Mouse (Mus musculus): Measurements from ENCODE around the gene Olfr686. TPM values are rescaled to one million over a fixed set of nuclear protein-coding genes. Genes with fewer than 3 reads are reported as not detected.

The Olfr686 gene
- total RNA-seq (2017): not detected in 2 replicates

GRCm38 (mm10) chr7:105207385-105207784, at the start of gene Olfr686:
Olfr686 (minus strand) TSS chr7:105207485.
- ATAC-seq (replicated peaks in 1 of 2; ENCODE audit: insufficient read depth in 1 of 2, low FRiP score in 2 of 2, low TSS enrichment in 1 of 2, low read depth in 1 of 2, poor library complexity in 2 of 2, severe bottlenecking in 2 of 2): no peak

DNA sequence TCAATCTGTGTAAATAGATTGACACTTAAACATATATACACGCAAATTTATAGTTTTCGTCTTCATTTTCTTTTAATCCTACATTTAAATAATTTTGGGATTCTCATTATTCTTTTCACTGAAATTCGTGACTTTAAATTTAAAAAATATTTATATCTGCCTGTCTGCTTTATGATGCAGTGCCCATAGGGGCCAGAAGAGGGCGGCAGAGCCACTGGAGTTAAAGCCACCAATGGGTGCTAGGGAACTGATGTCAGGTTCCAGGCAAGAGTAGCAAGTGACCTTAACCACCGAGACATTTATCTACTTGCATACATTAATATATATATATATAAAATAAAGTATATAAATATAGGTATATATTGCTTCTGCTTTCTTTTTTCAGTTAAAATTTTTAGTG, 49.4 kb upstream of the Olfr686 start:
- ATAC-seq (replicated peaks in 1 of 2; ENCODE audit: insufficient read depth in 1 of 2, low FRiP score in 2 of 2, low TSS enrichment in 1 of 2, low read depth in 1 of 2, poor library complexity in 2 of 2, severe bottlenecking in 2 of 2): peak in 1 of 2 experiments; percentile 69; a peak in 2 of 4 replicates

DNA sequence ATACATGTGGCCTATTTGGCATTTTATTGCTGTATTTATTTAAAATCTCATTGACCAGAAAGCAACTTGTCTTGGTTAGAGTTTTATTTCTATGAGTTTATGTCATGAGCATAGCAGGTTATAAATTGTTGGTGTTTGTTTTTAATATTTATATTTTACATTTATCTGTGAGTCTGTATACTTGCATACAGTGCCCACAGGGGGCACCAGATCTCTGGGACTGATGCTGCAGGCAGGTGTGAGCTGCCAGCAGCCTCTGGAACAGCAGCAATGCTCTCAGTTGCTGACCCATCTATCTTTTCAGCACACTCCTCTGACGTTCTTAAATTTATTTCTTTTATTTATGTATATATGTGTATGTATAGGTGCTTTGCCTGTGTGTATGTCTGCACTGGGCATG, 40.9 kb upstream of the Olfr686 start:
- 0 out of 4 replicates have a peak, but pooled peaks of 1 of the 2 experiments have one; percentile 42 for ATAC-seq (replicated peaks in 1 of 2; ENCODE audit: insufficient read depth in 1 of 2, low FRiP score in 2 of 2, low TSS enrichment in 1 of 2, low read depth in 1 of 2, poor library complexity in 2 of 2, severe bottlenecking in 2 of 2)

- ATAC-seq (replicated peaks in 1 of 2; ENCODE audit: insufficient read depth in 1 of 2, low FRiP score in 2 of 2, low TSS enrichment in 1 of 2, low read depth in 1 of 2, poor library complexity in 2 of 2, severe bottlenecking in 2 of 2): no peak
These were observed 40.4 kb upstream of the Olfr686 start for GRCm38 (mm10) chr7:105247671-105248070.

DNA sequence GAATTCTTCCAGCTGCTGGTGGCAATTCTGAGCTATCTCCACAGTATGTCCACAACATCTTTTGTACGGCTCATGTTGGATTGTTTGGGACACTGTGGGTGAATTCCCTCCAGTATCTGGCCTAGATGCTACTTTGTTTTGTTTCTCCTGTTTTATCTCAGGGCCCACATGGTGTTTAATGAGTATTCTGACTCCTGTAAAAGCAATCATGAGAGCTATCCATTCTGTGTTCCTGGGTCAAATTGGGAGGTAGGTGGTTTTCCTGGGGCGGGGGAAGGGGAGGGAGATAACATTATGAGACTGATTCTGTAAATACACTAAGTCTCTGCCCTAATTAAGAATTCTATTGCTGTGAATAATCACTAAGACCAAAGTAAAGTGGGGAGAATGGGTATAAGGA, 22.1 kb upstream of the Olfr686 start:
- ATAC-seq (replicated peaks in 1 of 2; ENCODE audit: insufficient read depth in 1 of 2, low FRiP score in 2 of 2, low TSS enrichment in 1 of 2, low read depth in 1 of 2, poor library complexity in 2 of 2, severe bottlenecking in 2 of 2): no peak

DNA sequence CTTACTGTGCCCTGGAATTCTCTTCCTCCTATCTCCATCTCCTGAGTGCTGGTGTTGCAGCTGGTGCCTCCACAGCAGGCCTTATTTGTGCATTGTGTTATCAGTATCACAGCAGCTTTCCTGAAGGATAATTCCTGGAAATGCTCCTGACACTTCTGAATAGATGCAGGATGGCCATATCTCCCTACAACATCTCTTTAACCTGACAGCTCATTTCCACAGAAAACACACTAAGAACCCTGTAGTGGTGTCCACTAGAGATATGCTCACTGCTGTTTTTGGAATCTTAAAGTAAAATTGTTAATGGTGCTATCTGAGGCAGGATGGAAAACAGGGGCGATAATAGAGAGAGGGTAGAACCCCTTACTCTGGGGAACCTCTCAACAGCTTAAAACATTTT, 20.9 kb upstream of the Olfr686 start:
- no peak for ATAC-seq (replicated peaks in 1 of 2; ENCODE audit: insufficient read depth in 1 of 2, low FRiP score in 2 of 2, low TSS enrichment in 1 of 2, low read depth in 1 of 2, poor library complexity in 2 of 2, severe bottlenecking in 2 of 2)

DNA sequence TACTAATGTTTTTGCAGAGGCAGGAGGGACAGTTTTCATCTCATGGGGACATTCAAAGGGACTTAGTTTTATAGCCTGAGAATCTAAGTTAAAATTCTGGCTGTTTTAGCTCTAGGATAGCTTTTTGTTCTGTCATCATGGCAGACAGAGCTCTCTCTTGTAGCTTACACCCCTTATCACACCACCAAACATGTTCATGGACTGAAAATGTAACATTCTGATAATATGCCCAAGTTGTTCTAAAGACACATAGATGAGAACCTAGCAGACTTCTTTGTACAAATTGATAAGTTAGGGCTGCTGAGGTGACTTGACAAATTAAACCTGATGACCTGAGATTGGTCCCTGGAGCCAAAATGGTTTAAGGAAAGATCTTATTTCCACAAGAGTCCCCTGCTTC, 19.4 kb upstream of the Olfr686 start:
- ATAC-seq (replicated peaks in 1 of 2; ENCODE audit: insufficient read depth in 1 of 2, low FRiP score in 2 of 2, low TSS enrichment in 1 of 2, low read depth in 1 of 2, poor library complexity in 2 of 2, severe bottlenecking in 2 of 2): no peak

GRCm38 (mm10) chr7:105226072-105226471, 18.8 kb upstream of the Olfr686 start:
- no peak for ATAC-seq (replicated peaks in 1 of 2; ENCODE audit: insufficient read depth in 1 of 2, low FRiP score in 2 of 2, low TSS enrichment in 1 of 2, low read depth in 1 of 2, poor library complexity in 2 of 2, severe bottlenecking in 2 of 2)

DNA sequence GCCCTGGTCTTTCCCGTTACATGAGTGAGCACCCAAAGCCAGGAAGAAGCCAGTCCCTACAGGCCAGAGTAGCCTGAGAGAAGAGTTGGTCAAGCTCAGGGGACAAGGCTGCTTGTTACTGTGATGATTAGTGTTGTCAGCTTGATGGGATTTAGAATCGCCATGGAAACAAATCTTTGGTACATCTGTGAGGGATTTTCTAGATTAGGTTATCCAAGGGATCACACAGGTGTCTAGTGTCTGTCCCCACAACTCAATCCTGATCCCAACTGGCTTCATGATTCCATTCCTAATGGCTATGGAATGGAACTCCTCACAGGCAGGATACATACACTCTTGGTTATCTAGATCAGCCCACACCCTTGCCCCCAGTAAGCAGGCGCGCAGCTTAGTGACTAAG, 11.0 kb upstream of the Olfr686 start:
- no peak for ATAC-seq (replicated peaks in 1 of 2; ENCODE audit: insufficient read depth in 1 of 2, low FRiP score in 2 of 2, low TSS enrichment in 1 of 2, low read depth in 1 of 2, poor library complexity in 2 of 2, severe bottlenecking in 2 of 2)

DNA sequence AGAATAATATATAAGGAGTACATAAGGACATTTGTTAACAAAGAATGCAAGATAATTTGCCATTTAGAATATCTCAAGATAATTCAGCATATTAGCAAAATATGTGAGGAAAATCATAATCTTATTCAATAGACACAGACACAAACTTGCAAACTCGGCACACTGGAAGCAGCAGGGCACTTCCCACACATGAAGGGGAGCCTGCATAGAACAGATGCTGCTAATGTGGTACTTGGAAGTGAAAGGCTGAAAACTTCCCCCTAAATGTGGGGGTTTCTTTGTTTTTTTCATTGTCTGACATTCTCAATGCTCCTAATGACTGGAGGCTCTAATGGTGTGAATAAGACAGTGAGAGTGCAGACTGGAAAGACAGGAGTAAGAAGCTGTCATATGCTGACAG, 7.5 kb upstream of the Olfr686 start:
- ATAC-seq (replicated peaks in 1 of 2; ENCODE audit: insufficient read depth in 1 of 2, low FRiP score in 2 of 2, low TSS enrichment in 1 of 2, low read depth in 1 of 2, poor library complexity in 2 of 2, severe bottlenecking in 2 of 2): no peak

DNA sequence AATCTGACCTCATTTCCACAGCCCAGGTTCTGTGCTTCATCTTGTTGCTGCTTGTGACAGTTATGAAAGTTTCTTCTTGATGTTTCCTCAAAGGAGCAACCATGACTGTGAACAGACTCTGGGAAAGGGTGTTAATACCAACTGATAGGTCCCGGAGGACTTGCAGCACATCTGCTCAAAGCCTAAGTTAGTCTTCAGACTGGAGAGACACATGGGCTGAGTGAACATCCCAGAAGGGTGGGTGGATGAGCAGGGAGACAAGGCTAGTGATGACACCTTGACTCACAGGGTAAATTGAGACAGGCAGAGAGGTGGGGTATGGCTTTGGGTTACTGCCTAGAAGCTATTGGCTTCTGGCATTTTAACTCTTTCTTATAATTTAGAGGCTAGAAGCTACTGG, 21.4 kb downstream of the Olfr686 start, which contains the start of gene Olfr685:
Olfr685 (minus strand) TSS at position 101 of the 400 bp plus-strand sequence.
- no peak for ATAC-seq (replicated peaks in 1 of 2; ENCODE audit: insufficient read depth in 1 of 2, low FRiP score in 2 of 2, low TSS enrichment in 1 of 2, low read depth in 1 of 2, poor library complexity in 2 of 2, severe bottlenecking in 2 of 2)

DNA sequence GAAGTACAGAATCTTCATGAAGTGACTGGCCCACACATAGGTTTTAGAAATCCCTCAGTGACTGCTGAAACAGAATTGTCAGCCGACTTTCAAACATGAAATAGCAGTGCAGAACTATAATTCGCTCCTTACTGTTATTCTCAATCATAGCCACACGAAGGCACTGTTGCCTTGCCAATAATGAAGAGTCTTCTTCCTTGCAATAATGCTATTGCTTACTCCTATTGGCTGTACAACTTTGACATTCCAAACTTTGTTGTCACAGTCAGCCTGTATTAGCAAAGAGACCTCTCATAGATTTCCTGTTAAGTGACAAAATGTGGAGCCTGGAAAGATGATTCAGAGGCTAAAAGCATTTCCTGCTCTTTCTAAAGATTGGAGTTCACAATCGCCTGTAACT, 36.5 kb downstream of the Olfr686 start:
- ATAC-seq (replicated peaks in 1 of 2; ENCODE audit: insufficient read depth in 1 of 2, low FRiP score in 2 of 2, low TSS enrichment in 1 of 2, low read depth in 1 of 2, poor library complexity in 2 of 2, severe bottlenecking in 2 of 2): 0 out of 4 replicates have a peak, but pooled peaks of 1 of the 2 experiments have one; percentile 22

DNA sequence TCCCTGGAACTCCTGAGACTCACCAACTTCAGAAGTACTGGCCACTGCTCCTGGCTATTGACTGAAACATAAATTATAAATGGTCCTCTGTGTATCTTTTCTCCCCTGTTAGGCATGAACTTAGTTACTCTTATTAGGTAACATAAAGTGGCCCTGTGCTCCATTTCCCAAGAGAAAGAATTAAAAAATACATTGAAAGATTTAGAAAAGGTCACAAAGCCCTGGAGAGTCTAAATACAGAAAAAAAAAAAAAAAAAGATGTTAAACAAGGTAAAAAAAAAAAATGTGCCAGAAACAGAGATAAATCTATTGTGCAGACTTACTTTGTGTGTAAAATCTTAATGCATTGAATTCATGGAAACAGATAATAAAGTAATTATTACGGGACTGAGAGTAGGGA, 43.7 kb downstream of the Olfr686 start, which contains the start of gene Olfr684:
Olfr684 (minus strand) TSS at position 101 of the 400 bp plus-strand sequence.
- no peak for ATAC-seq (replicated peaks in 1 of 2; ENCODE audit: insufficient read depth in 1 of 2, low FRiP score in 2 of 2, low TSS enrichment in 1 of 2, low read depth in 1 of 2, poor library complexity in 2 of 2, severe bottlenecking in 2 of 2)

Other genes starting within 250 kb of the Olfr686 start
- gene Olfr670, start 244.9 kb downstream of the Olfr686 start, total RNA-seq (2017): not detected in 2 replicates
- not detected in 2 replicates for gene Olfr671, start 228.4 kb downstream of the Olfr686 start, total RNA-seq (2017)
- not detected in 2 replicates for gene Olfr672, start 205.5 kb downstream of the Olfr686 start, total RNA-seq (2017)
- not detected in 2 replicates for gene Olfr675, start 179.0 kb downstream of the Olfr686 start, total RNA-seq (2017)
- gene Olfr676, start 174.8 kb downstream of the Olfr686 start, total RNA-seq (2017): not detected in 2 replicates
- gene Olfr677, start 156.1 kb downstream of the Olfr686 start, total RNA-seq (2017): not detected in 2 replicates
- not detected in 2 replicates for gene Olfr678, start 143.0 kb downstream of the Olfr686 start, total RNA-seq (2017)
- gene Olfr679, start 126.3 kb downstream of the Olfr686 start, total RNA-seq (2017): not detected in 2 replicates
- gene Olfr680-ps1, start 114.7 kb downstream of the Olfr686 start, total RNA-seq (2017): not detected in 2 replicates
- gene Olfr681, start 90.6 kb downstream of the Olfr686 start, total RNA-seq (2017): not detected in 2 replicates
- not detected in 2 replicates for gene Olfr683, start 60.5 kb downstream of the Olfr686 start, total RNA-seq (2017)
- gene Olfr684, start 43.8 kb downstream of the Olfr686 start, total RNA-seq (2017): not detected in 2 replicates
- gene Olfr685, start 21.5 kb downstream of the Olfr686 start, total RNA-seq (2017): not detected in 2 replicates
- not detected in 2 replicates for gene Olfr688, start 80.6 kb upstream of the Olfr686 start, total RNA-seq (2017)
- gene Olfr689, start 103.7 kb upstream of the Olfr686 start, total RNA-seq (2017): not detected in 2 replicates
- not detected in 2 replicates for gene Olfr690, start 126.6 kb upstream of the Olfr686 start, total RNA-seq (2017)
- not detected in 2 replicates for gene Olfr691, start 134.8 kb upstream of the Olfr686 start, total RNA-seq (2017)
- not detected in 2 replicates for gene Olfr692, start 160.7 kb upstream of the Olfr686 start, total RNA-seq (2017)
- not detected in 2 replicates for gene Gm5901, start 167.6 kb upstream of the Olfr686 start, total RNA-seq (2017)
- gene Fam160a2, start 192.6 kb upstream of the Olfr686 start, total RNA-seq (2017): 13.2 and 15.8 TPM in 2 replicates
- gene Cnga4, start 197.1 kb upstream of the Olfr686 start, total RNA-seq (2017): not detected in 2 replicates
- not detected in 2 replicates for gene Cckbr, start 218.2 kb upstream of the Olfr686 start, total RNA-seq (2017)

Measured in hematopoietic stem cell, adult 5-6 weeks (primary cell).